Mouse (Mus musculus): Measurements from ENCODE around the gene Phf1.
"Not testable (repeated sequence)": the region's sequence is repeated elsewhere in the genome, so short reads cannot be mapped to it uniquely, and the experiment has no call there.

Gene Phf1

GRCm38 (mm10) chr17:26951406-26951805, 18.6 kb downstream of the Phf1 start:
- peak; percentile 91 for DNase-seq

GRCm38 (mm10) chr17:26951952-26952877, 19.4 kb downstream of the Phf1 start:
- DNase-seq = no peak

- DNase-seq = no peak
Measured at GRCm38 (mm10) chr17:26953201-26953600, 20.3 kb downstream of the Phf1 start.

GRCm38 (mm10) chr17:26953726-26954125, 20.9 kb downstream of the Phf1 start:
- DNase-seq = no peak

- DNase-seq = no peak
Measured at GRCm38 (mm10) chr17:26956309-26956708, 23.5 kb downstream of the Phf1 start.

- no peak for DNase-seq
Measured at GRCm38 (mm10) chr17:26956895-26957294, 24.0 kb downstream of the Phf1 start.

GRCm38 (mm10) chr17:26957872-26958271, 25.0 kb downstream of the Phf1 start:
- no peak for DNase-seq

GRCm38 (mm10) chr17:26958880-26959279, 26.0 kb downstream of the Phf1 start:
- DNase-seq = no peak

- no peak for DNase-seq
Measured at GRCm38 (mm10) chr17:26959815-26960214, 27.0 kb downstream of the Phf1 start.

GRCm38 (mm10) chr17:26961572-26962240, 28.9 kb downstream of the Phf1 start:
- DNase-seq = no peak

- DNase-seq = no peak
Measured at GRCm38 (mm10) chr17:26966993-26967392, 34.1 kb downstream of the Phf1 start.

- no peak for DNase-seq
Measured at GRCm38 (mm10) chr17:26967477-26967876, 34.6 kb downstream of the Phf1 start.

- no peak for DNase-seq
Measured at GRCm38 (mm10) chr17:26968200-26968611, 35.4 kb downstream of the Phf1 start.

- no peak for DNase-seq
Measured at GRCm38 (mm10) chr17:26969257-26969656, 36.4 kb downstream of the Phf1 start.

GRCm38 (mm10) chr17:26970221-26970620, 37.4 kb downstream of the Phf1 start:
- no peak for DNase-seq

- no peak for DNase-seq
Measured at GRCm38 (mm10) chr17:26971247-26971905, 38.5 kb downstream of the Phf1 start.

GRCm38 (mm10) chr17:26972107-26972506, 39.3 kb downstream of the Phf1 start:
- no peak for DNase-seq

GRCm38 (mm10) chr17:26972703-26973574, 40.1 kb downstream of the Phf1 start, which contains the start of gene Zbtb9:
Zbtb9 (plus strand) TSS chr17:26973167.
- DNase-seq = peak; percentile 97

GRCm38 (mm10) chr17:26974547-26974946, 41.7 kb downstream of the Phf1 start:
- no peak for DNase-seq

GRCm38 (mm10) chr17:26975415-26975814, 42.6 kb downstream of the Phf1 start:
- no peak for DNase-seq

GRCm38 (mm10) chr17:26977354-26977753, 44.5 kb downstream of the Phf1 start:
- DNase-seq = not testable (repeated sequence)

- no peak for DNase-seq
Measured at GRCm38 (mm10) chr17:26979426-26979825, 46.6 kb downstream of the Phf1 start.

All from retina, postnatal 1 day (tissue).